Mouse (Mus musculus): ENCODE measurements around the gene Gpr4. TPM values are rescaled to one million over a fixed set of nuclear protein-coding genes. Genes with fewer than 3 reads are reported as not detected.

Gene Gpr4
- polyA plus RNA-seq, 1 experiment from 2014 or later = 3.8 TPM

- 74% methylated on average over 5 of the region's 5 CpGs for WGBS
- Histone ChIP-seq H3K27ac (replicated peaks) (no peak overlapping the region), H3K4me1 (replicated peaks) (peaks cover 3% of the 10 kb centered on the region), H3K27me3 (no peaks in the 10 kb centered on the region), H3K4me3 (no peak overlapping the region), H3K4me2 (no peak overlapping the region), H3K9me3 (no peaks in the 10 kb centered on the region), H3K9ac (no peak overlapping the region), H3K36me3 (no peaks in the 10 kb centered on the region)
- no peak for ATAC-seq (ENCODE audit: low FRiP score, low read depth)
Measured at GRCm38 (mm10) chr7:19217492-19217891, 5.2 kb downstream of the Gpr4 start.

GRCm38 (mm10) chr7:19217944-19218343 is 5.6 kb downstream of the Gpr4 start:
- no peak overlapping the region for H3K27ac ChIP-seq (replicated peaks)
- H3K36me3 ChIP-seq = no peaks in the 10 kb centered on the region
- no peaks in the 10 kb centered on the region for H3K4me1 ChIP-seq (replicated peaks)
- no peaks in the 10 kb centered on the region for H3K9me3 ChIP-seq
- no peaks in the 10 kb centered on the region for H3K27me3 ChIP-seq
- ATAC-seq (ENCODE audit: low FRiP score, low read depth) = no peak
- H3K4me3 ChIP-seq = no peak overlapping the region
- H3K9ac ChIP-seq = no peak overlapping the region
- WGBS = 0% methylated on average over 3 of the region's 3 CpGs
- H3K4me2 ChIP-seq = no peak overlapping the region

- Histone ChIP-seq H3K4me3 (no peak overlapping the region), H3K36me3 (no peaks in the 10 kb centered on the region), H3K27me3 (no peaks in the 10 kb centered on the region), H3K4me1 (replicated peaks) (no peaks in the 10 kb centered on the region), H3K9ac (no peak overlapping the region), H3K27ac (replicated peaks) (no peak overlapping the region), H3K4me2 (no peak overlapping the region), H3K9me3 (no peaks in the 10 kb centered on the region)
- 73% methylated on average over 3 of the region's 3 CpGs for WGBS
- no peak for ATAC-seq (ENCODE audit: low FRiP score, low read depth)
Measured at GRCm38 (mm10) chr7:19220061-19220460, 7.7 kb downstream of the Gpr4 start.

GRCm38 (mm10) chr7:19222189-19222588 is 9.9 kb downstream of the Gpr4 start:
- Histone ChIP-seq H3K36me3 (no peaks in the 10 kb centered on the region), H3K4me2 (no peak overlapping the region), H3K9ac (no peak overlapping the region), H3K27ac (replicated peaks) (no peak overlapping the region), H3K4me3 (no peak overlapping the region), H3K27me3 (no peaks in the 10 kb centered on the region), H3K4me1 (replicated peaks) (peaks cover 8% of the 10 kb centered on the region), H3K9me3 (no peaks in the 10 kb centered on the region)
- no peak for ATAC-seq (ENCODE audit: low FRiP score, low read depth)
- 94% methylated on average over 16 of the region's 16 CpGs for WGBS

- H3K4me3 ChIP-seq = no peak overlapping the region
- ATAC-seq (ENCODE audit: low FRiP score, low read depth) = no peak
- no peak overlapping the region for H3K27ac ChIP-seq (replicated peaks)
- no peak overlapping the region for H3K4me2 ChIP-seq
- H3K4me1 ChIP-seq (replicated peaks) = peaks cover 10% of the 10 kb centered on the region
- no peaks in the 10 kb centered on the region for H3K27me3 ChIP-seq
- H3K9ac ChIP-seq = no peak overlapping the region
- 92% methylated on average over 14 of the region's 14 CpGs for WGBS
- no peaks in the 10 kb centered on the region for H3K9me3 ChIP-seq
- H3K36me3 ChIP-seq = no peaks in the 10 kb centered on the region
Measured at GRCm38 (mm10) chr7:19222875-19223274, 10.5 kb downstream of the Gpr4 start.

- Histone ChIP-seq H3K9ac (no peak overlapping the region), H3K9me3 (no peaks in the 10 kb centered on the region), H3K4me2 (no peak overlapping the region)
Measured at GRCm38 (mm10) chr7:19224933-19225332, 12.6 kb downstream of the Gpr4 start.

GRCm38 (mm10) chr7:19226817-19227797 is 14.8 kb downstream of the Gpr4 start:
- Histone ChIP-seq H3K4me2 (peak overlapping the region; percentile 89), H3K4me3 (peak overlapping the region; percentile 67), H3K9ac (peak overlapping the region; percentile 48), H3K36me3 (no peaks in the 10 kb centered on the region), H3K9me3 (no peaks in the 10 kb centered on the region), H3K4me1 (replicated peaks) (peaks cover 25% of the 10 kb centered on the region), H3K27ac (replicated peaks) (peak overlapping the region; percentile 100), H3K27me3 (no peaks in the 10 kb centered on the region)
- WGBS = 19% methylated on average over 20 of the region's 20 CpGs
- ATAC-seq (ENCODE audit: low FRiP score, low read depth) = peak; percentile 20

More at GRCm38 (mm10) chr7:19224933-19225332, 12.6 kb downstream of the Gpr4 start:
- Histone ChIP-seq H3K4me1 (replicated peaks) (peaks cover 20% of the 10 kb centered on the region), H3K36me3 (no peaks in the 10 kb centered on the region), H3K4me3 (no peak overlapping the region), H3K27ac (replicated peaks) (no peak overlapping the region), H3K27me3 (no peaks in the 10 kb centered on the region)
- WGBS = 89% methylated on average over 4 of the region's 4 CpGs
- no peak for ATAC-seq (ENCODE audit: low FRiP score, low read depth)

GRCm38 (mm10) chr7:19227883-19228792 is 15.8 kb downstream of the Gpr4 start, which contains the start of gene Opa3:
TSS of gene Opa3 (plus strand) at chr7:19228334.
- Histone ChIP-seq H3K9ac (peak within 1 kb of the TSS; percentile 80), H3K27ac (replicated peaks) (peak within 1 kb of the TSS; percentile 100), H3K4me1 (replicated peaks) (peaks cover 25% of the 10 kb centered on the region), H3K9me3 (no peaks in the 10 kb centered on the region), H3K4me3 (peak within 1 kb of the TSS; percentile 67), H3K27me3 (no peaks in the 10 kb centered on the region), H3K36me3 (no peaks in the 10 kb centered on the region), H3K4me2 (peak within 1 kb of the TSS; percentile 89)
- under 1% methylated on average over 79 of the region's 91 CpGs for WGBS
- peak; percentile 95 for ATAC-seq (ENCODE audit: low FRiP score, low read depth)

GRCm38 (mm10) chr7:19228793-19229148 is 16.4 kb downstream of the Gpr4 start:
- peak overlapping the region; percentile 80 for H3K9ac ChIP-seq
- peak overlapping the region; percentile 100 for H3K27ac ChIP-seq (replicated peaks)
- whole genome bisulfite sequencing = 0% methylated on average over 14 of the region's 14 CpGs
- peak overlapping the region; percentile 89 for H3K4me2 ChIP-seq
- no peak for ATAC-seq (ENCODE audit: low FRiP score, low read depth)
- peak overlapping the region; percentile 67 for H3K4me3 ChIP-seq
- peaks cover 25% of the 10 kb centered on the region for H3K4me1 ChIP-seq (replicated peaks)
- H3K36me3 ChIP-seq = no peaks in the 10 kb centered on the region
- H3K9me3 ChIP-seq = no peaks in the 10 kb centered on the region
- H3K27me3 ChIP-seq = no peaks in the 10 kb centered on the region

- H3K27ac ChIP-seq (replicated peaks) = peak overlapping the region; percentile 100
- peak overlapping the region; percentile 80 for H3K9ac ChIP-seq
- WGBS = 48% methylated on average over 5 of the region's 5 CpGs
- no peaks in the 10 kb centered on the region for H3K9me3 ChIP-seq
- no peaks in the 10 kb centered on the region for H3K27me3 ChIP-seq
- H3K4me2 ChIP-seq = peak overlapping the region; percentile 89
- ATAC-seq (ENCODE audit: low FRiP score, low read depth) = no peak
- H3K36me3 ChIP-seq = no peaks in the 10 kb centered on the region
- peak overlapping the region; percentile 67 for H3K4me3 ChIP-seq
- H3K4me1 ChIP-seq (replicated peaks) = peaks cover 25% of the 10 kb centered on the region
Measured at GRCm38 (mm10) chr7:19229404-19229803, 17.1 kb downstream of the Gpr4 start.

- Histone ChIP-seq H3K4me3 (no peak overlapping the region; the same call in 1 of the 2 replicates), H3K9ac (no peak overlapping the region)
- 96% methylated on average over 2 of the region's 2 CpGs for WGBS
Measured at GRCm38 (mm10) chr7:19230041-19230580, 17.8 kb downstream of the Gpr4 start.

More at GRCm38 (mm10) chr7:19230041-19230580, 17.8 kb downstream of the Gpr4 start:
- Histone ChIP-seq H3K36me3 (no peaks in the 10 kb centered on the region), H3K27me3 (no peaks in the 10 kb centered on the region), H3K4me2 (peak overlapping the region; percentile 89), H3K9me3 (no peaks in the 10 kb centered on the region), H3K4me1 (replicated peaks) (peaks cover 25% of the 10 kb centered on the region), H3K27ac (replicated peaks) (no peak overlapping the region)
- ATAC-seq (ENCODE audit: low FRiP score, low read depth) = no peak

Measured in hindbrain, embryonic 15.5 days (tissue).